Mouse (Mus musculus) thymus, postnatal 25 days (tissue): ENCODE measurements around the gene Osbp.

Source experiments
- DNase-seq: peaks from one replicate; pipeline ENCODE4 v3.0.0; 2022

Gene Osbp

GRCm38 (mm10) chr19:12012615-12013014, 46.9 kb downstream of the Osbp start:
- DNase-seq, result no peak

- DNase-seq, result peak; percentile 44
Observed at GRCm38 (mm10) chr19:12013228-12013627, 47.5 kb downstream of the Osbp start.

- DNase-seq, result no peak
Observed at GRCm38 (mm10) chr19:12015708-12016107, 50.0 kb downstream of the Osbp start.

GRCm38 (mm10) chr19:12016192-12016591, 50.5 kb downstream of the Osbp start:
- no peak for DNase-seq

- no peak for DNase-seq
Observed at GRCm38 (mm10) chr19:12024149-12024548, 58.4 kb downstream of the Osbp start.

GRCm38 (mm10) chr19:12025333-12025732, 59.6 kb downstream of the Osbp start:
- DNase-seq, result no peak

GRCm38 (mm10) chr19:12026606-12027005, 60.9 kb downstream of the Osbp start:
- peak; percentile 24 for DNase-seq

- DNase-seq, result no peak
Observed at GRCm38 (mm10) chr19:12037727-12038126, 72.0 kb downstream of the Osbp start.

- DNase-seq, result no peak
Observed at GRCm38 (mm10) chr19:12041217-12041616, 75.5 kb downstream of the Osbp start, which contains the start of gene Olfr1423. Olfr1423 (minus strand) TSS chr19:12041317.

GRCm38 (mm10) chr19:12043163-12043562, 77.4 kb downstream of the Osbp start:
- DNase-seq, result no peak
